Mouse (Mus musculus) bone marrow macrophage, adult 2 months (primary cell): ENCODE data around the gene Xpnpep2.

Experiments used
- CTCF ChIP-seq: IDR thresholded peaks from 2 replicates; pipeline ENCODE4 v1.5.1; 2012; ENCODE audit warnings: low read depth, mild to moderate bottlenecking, low read length, moderate library complexity
- POLR2A ChIP-seq: IDR thresholded peaks from 2 replicates; pipeline ENCODE4 v1.6.1; 2012; ENCODE audit warnings: mild to moderate bottlenecking, low read depth, low read length, borderline replicate concordance

- TF ChIP-seq CTCF (no peak), POLR2A (no peak)
Measured at GRCm38 (mm10) chrX:48139368-48140285, 31.1 kb downstream of the Xpnpep2 start.
